Mouse (Mus musculus): ENCODE measurements around the gene Ap1s1.

Ap1s1 gene

DNA sequence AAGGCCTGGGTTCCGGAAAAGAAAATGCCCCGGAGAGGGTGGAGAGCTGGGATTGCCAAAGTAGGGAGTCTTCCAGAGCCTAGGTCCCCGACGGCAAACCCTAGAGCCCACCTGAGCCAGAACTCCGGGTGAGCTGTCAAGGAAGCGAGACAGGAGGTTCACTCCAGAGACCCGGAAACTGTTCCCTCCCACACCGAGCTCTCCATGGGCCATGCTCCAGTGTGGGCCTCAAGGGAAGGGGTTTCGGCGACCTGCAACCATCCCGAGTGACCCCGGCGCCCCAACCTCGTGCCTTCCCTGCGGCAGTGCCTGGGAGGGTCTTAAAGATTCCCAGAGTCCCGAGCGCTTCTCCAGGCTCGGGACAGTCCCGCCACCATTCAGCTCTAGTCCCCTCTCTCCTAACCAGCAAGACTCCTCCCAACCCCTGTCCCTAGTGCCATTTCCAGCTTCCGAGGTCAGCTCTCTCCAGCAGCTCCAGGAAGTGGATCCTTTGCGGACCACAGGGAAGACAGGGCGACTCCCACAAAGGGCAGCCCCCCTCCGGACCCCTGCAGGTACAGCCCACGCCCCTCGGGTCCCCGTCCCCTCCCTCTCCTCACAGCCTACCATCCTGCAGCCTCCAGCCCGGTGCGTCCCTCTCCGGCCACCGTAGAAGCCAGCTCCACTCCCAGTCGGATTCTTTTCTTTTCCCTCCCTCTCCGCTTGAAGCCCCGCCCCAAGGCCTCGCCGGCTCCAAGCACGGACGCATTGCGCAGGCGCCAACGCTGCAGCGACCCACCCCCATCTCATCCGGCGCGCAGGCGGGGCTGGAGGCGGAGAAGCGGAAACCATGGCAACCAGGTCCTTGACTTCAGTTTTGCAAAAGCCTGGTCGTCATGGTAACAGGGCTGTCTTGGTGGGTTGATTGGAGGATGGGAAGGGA, at the start of gene Ap1s1:
TSS of gene Ap1s1 (minus strand) at position 734 of the 922 bp plus-strand sequence.
- peak; percentile 95 for DNase-seq (ENCODE audit: low spot score)

GRCm38 (mm10) chr5:137095135-137095534, 49.2 kb upstream of the Ap1s1 start:
- no peak for DNase-seq (ENCODE audit: low spot score)

- no peak for DNase-seq (ENCODE audit: low spot score)
These were observed 47.8 kb upstream of the Ap1s1 start for GRCm38 (mm10) chr5:137093720-137094119.

DNA sequence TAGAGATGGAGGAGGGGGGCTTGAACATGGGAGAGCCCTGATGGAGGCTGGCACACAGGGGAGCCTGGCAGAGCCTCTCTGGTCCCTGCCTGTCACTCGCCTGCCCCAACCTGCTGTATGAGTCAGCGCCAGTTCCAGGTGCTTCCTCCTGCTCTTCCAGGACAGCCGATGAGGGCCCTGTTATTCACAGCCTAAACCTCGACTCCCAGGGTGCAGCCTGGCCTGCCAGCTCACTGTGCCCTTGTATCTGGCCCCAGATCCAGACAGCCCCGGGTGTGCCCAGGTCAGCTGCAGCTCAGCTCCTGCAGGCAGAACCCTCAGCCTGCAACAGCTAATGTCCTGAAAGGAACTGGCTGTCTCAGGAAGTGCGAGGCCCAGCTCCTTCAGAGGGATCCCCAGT, 45.6 kb upstream of the Ap1s1 start:
- DNase-seq (ENCODE audit: low spot score) = no peak

DNA sequence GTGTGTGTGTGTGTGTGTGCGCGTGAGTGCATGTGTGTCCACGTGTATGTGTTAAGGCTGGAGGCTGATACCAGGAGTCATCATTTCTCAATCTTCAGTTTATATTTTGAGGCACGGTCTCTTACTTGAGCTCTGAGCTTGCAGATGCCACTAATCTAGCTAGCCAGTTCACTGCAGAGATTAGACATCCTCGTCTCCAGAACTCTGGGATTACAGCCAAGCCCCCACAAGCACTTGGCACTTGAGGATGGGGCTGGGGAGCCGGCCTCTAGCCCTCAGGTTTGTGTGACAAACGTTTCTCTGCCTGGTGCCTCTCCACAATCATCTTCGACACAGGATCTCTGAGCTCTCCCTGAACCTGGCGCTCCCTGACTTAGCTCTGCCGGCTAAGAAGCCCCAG, 44.9 kb upstream of the Ap1s1 start:
- no peak for DNase-seq (ENCODE audit: low spot score)

DNA sequence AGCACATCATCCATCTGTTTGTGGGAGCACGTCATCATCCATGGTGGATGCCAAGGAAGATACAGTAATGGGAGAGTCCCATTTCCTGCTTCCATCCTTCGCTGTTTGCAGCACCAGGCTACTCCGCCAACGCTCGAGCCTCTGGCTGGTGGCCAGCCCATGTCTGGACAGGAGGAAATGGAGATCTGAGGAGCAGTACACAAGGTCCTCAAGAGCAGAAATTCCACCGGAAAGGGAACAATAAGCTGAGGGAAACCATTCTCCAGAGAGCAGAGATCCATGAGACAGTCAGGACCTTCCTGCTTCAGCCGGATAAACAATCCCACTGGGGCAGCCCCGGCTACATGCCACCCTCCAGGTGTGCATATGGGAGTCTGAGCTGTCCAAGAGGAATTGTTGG, 41.5 kb upstream of the Ap1s1 start:
- no peak for DNase-seq (ENCODE audit: low spot score)

- no peak for DNase-seq (ENCODE audit: low spot score)
These were observed 39.8 kb upstream of the Ap1s1 start for GRCm38 (mm10) chr5:137085731-137086130.

GRCm38 (mm10) chr5:137085021-137085420, 39.1 kb upstream of the Ap1s1 start:
- no peak for DNase-seq (ENCODE audit: low spot score)

GRCm38 (mm10) chr5:137083051-137083450, 37.1 kb upstream of the Ap1s1 start:
- DNase-seq (ENCODE audit: low spot score) = no peak

DNA sequence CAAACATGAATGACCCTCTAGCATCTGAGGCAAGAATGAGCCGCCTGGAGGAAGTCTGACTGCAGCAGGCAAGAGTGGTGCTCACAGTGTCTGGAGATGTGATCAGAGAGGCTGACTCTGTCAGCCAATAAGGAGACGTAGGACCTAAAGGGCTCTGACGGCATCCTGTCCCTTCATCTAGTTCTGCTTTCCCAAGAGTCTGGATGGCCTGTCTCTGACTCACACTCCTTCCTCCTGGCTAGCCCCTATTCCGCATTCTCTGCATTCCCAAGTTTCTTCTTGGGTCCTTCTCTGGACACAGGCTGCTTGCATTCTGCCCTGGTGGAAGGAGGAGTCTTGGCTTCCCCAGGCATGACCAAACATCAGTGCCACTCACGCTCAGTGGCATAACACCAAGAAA, 33.9 kb upstream of the Ap1s1 start:
- no peak for DNase-seq (ENCODE audit: low spot score)

DNA sequence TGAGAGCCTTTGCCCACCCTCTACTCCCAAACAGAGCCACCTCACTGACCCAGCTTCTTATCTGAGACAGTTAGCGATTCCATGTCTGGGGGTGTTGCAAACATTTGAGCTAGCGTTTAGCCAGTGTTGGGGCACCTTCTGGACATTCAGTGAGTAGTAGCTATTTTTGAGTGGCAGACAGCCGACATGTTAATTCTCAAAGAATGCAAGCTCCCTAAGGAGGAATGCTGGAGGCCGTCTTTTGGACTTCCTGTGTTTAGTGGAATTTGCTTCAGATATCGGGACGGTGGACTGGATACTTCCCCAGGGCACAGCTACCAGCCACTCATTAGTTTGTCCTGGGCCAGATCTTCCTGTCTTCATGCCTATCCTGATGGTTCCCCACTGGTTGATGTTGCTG, 32.7 kb upstream of the Ap1s1 start:
- DNase-seq (ENCODE audit: low spot score) = no peak

DNA sequence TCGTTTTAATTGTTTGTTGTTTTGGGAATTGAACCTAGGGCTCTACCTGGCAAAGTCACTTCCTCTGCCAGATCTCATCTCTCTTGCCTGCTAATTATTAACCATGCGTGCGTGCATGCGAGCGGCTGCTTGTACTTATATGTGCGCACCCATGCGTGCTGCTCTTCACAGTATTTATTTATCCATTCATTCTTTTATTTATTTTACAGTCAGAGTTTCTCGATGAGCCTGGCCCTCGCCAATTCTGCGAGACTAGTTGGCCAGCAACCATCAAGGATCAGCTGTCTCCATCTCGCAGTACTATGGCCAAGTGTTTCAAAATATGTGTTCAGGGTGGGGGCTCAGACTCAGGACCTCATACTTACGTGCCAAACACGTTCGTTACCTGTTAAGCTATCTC, 32.1 kb upstream of the Ap1s1 start:
- DNase-seq (ENCODE audit: low spot score) = no peak

GRCm38 (mm10) chr5:137077187-137077586, 31.3 kb upstream of the Ap1s1 start:
- no peak for DNase-seq (ENCODE audit: low spot score)

- no peak for DNase-seq (ENCODE audit: low spot score)
These were observed 30.4 kb upstream of the Ap1s1 start for GRCm38 (mm10) chr5:137076191-137076930.

DNA sequence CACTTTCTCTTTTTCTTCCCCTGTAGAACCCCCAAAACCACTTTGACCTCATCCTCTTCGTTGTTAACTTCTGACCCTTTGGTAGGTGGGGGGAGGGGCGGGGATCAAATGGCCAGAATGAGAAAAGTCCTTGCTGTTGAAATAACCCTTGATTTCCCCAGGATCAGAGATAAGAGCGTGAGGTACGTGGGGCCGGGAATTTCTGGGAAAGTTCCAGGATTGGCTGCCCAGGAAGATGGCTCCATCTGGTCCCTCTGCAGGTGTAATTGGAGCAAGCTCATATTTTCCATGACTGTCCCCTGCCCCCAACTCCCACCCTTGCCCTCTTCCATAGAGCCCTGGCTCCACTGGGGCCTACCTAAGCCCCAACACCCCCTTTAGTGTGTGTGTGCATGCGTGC, 29.8 kb upstream of the Ap1s1 start:
- DNase-seq (ENCODE audit: low spot score) = no peak

DNA sequence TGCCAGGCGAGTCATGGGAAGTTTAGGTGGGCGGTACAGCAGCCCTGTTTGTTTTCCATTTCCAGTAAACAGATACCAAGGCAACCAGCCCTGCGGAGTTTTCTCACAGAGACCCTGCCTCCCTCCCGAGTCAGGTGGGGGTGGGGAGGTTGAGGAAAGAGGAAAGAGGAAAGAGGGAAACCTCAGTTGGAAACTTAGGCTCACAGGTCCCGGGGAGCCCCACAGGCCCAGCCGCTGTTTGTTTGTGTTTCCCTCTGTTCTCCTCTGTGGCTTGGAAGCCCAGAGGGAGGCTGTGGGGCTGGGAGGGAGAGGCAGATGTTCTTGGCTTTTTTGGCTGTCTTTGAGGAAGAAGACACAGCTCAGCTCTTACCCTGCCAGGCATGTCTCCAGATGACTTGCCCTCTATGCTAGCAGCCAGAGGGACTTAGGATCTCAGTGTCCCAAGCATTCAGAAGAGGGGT, 28.3 kb upstream of the Ap1s1 start:
- no peak for DNase-seq (ENCODE audit: low spot score)

GRCm38 (mm10) chr5:137073141-137073540, 27.2 kb upstream of the Ap1s1 start:
- no peak for DNase-seq (ENCODE audit: low spot score)

DNA sequence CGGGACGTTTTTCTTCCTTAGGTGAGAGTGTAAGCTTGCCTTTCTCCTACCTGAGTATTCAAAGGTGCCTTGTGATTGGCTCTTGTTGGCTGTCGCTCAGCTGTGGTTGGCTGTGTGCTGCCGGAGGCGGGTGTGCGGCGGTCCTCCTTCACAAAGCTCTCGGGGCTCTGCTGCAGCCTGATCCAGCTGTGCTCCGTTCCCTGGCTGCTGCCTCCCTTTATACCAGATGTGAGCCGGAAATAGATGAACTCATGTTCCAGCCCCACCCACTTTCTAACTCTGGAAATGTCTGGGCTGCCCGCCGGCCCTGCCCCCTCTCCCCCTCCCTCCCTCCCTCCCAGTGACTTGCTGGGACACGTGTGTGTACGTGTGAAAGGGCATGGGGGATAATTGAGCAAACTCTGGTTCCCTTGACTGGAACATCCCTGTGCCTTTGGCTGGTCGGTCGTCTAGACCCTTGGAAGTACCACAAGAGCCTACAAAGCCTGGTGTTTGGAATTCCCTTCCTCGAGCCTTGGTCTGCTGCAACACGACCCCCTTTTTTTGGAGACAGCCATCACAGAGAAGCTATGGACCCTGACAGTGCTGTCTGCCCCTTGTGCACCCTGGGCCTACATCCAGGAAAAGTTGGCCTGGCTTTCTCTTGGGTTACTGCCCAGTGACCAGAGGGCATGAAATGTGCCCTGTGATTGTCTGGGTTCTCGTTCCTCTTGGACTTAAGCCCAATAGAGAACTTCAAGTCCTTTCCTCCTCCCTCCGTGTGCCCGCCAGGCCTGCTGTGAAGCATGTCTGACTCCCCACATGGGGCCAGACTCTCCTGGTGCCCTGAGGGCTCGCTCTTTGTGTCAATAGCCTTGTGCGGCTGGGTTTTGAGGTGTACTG, 26.4 kb upstream of the Ap1s1 start, which contains the start of gene Serpine1:
TSS of gene Serpine1 (minus strand) at position 190 of the 882 bp plus-strand sequence.
- peak; percentile 49 for DNase-seq (ENCODE audit: low spot score)

DNA sequence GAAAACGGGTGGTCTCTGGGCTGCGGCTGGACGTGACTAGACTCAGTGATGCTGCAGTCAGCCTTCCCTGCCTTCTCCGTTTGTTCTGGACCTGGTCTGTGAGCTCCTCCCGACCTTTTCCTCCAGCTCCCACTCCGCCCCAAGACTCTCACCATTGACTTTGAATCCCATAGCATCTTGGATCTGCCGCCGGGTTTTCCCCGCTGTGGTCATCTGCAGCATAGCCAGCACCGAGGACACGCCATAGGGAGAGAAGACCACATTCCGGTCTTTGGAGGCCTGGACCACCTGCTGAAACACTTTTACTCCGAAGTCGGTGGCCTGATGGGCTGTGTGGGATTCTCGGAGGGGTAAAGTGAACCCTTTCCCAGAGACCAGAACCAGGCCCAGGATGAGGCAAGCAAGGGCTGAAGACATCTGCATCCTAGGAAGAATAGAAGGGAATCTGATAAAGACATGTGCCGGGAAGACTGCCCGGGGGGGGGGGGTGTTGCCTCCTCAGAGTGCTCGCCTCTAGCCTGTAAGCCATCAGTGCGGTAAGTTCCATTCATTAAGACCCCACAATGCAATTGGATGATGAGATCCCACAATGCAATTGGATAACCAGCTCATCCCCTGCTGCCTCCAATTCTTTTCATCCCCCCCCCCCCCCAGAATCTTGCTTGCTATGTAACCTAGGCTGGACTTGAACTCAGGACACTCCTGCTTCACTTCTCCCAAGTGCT, 25.1 kb upstream of the Ap1s1 start:
- no peak for DNase-seq (ENCODE audit: low spot score)

DNA sequence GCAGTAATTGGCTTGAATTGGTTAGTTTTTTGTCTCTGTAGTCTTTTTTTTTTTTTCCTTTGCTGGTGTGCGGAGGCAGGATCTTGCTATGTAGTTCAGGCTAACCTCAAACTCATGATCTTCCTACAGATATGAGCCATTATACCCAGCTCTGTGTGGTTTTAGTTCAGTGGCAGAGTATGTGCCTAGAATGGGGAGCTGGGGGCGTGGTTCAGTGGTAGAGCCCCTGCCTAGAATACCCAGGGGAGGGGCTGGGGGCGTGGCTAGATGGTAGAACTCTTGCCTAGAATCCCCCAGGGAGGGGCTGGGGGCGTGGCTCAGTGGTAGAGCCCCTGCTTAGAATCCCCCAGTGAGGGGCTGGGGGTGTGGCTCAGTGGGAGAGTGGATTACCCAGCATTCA, 22.8 kb upstream of the Ap1s1 start:
- no peak for DNase-seq (ENCODE audit: low spot score)

- DNase-seq (ENCODE audit: low spot score) = no peak
These were observed 20.0 kb upstream of the Ap1s1 start for GRCm38 (mm10) chr5:137065923-137066322.

All from ovary, postnatal 10 days (tissue).